Comparison of ENCODE assay signal across 8 mouse cellular contexts in the genomic region with DNA sequence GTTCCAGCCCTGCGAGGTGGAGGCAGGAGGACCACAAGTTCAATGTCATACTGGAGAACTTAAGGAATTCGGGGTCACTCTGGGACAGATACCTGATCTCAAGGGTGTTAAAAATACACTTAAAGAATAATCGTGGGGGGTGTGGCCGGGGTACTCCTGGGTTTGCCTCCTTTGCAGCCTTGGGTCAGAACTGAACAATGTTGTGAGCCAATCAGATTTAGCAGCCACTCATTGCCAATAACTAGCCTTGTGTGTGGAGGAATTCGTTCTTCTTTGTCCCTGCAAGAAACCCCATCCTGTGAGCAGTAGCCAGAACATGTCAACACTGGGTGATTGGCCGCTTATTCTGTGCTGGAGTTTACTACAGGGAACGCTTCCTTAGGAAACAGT. TPM values are rescaled to one million over a fixed set of nuclear protein-coding genes. Genes with fewer than 3 reads are reported as not detected.
DNase-seq lines count a peak whose midpoint lies in the region; ATAC-seq and TF ChIP-seq lines count a peak whose summit lies in the region.

No protein-coding gene starts in this region.

- H3K4me3 ChIP-seq in heart, postnatal 0 days (ENCODE audit: low read depth, low read length) = peak overlapping the region; percentile 62

- H3K27me3 ChIP-seq in heart, postnatal 0 days (ENCODE audit: control insufficient read depth, insufficient read depth, low read length) = no peaks in the 10 kb centered on the region

- peak; percentile 27 for ATAC-seq in heart, postnatal 0 days (ENCODE audit: insufficient read depth, low read depth)

- H3K36me3 ChIP-seq in heart, postnatal 0 days (replicated peaks; ENCODE audit: control insufficient read depth, insufficient read depth, low read length) = peaks cover 5% of the 10 kb centered on the region

- H3K4me1 ChIP-seq in heart, postnatal 0 days (ENCODE audit: control insufficient read depth, insufficient read depth) = peaks cover 9% of the 10 kb centered on the region; the same call in 1 of the 2 replicates

- no peaks in the 10 kb centered on the region for H3K9me3 ChIP-seq in heart, postnatal 0 days (replicated peaks; ENCODE audit: control insufficient read depth, low read length)

- 2% methylated on average over 7 of the region's 7 CpGs for WGBS in heart, postnatal 0 days

- no peak; the same call in 1 of the 2 replicates for TF ChIP-seq EP300 in heart, postnatal 0 days (IDR thresholded peaks at IDR 0.05; ENCODE audit: low read depth)

- TF ChIP-seq CTCF in heart, postnatal 0 days (IDR thresholded peaks at IDR 0.05; ENCODE audit: low read depth) = no peak

- peak; percentile 23 for DNase-seq in layer of hippocampus, adult 9-11 months
- DNase-seq in layer of hippocampus, adult 11-12 months (ENCODE audit: low spot score) = no peak
- peak; percentile 45 for DNase-seq in brain, adult 2 months (ENCODE audit: low read depth, low spot score)
- DNase-seq in heart, postnatal 0 days (ENCODE audit: low spot score) = peak; percentile 42
- DNase-seq in mesoderm, embryonic 11.5 days (ENCODE audit: low read depth, low spot score) = peak; percentile 31
- DNase-seq in layer of hippocampus, adult 8-10 months (ENCODE audit: low spot score in 2 of 2) = no peak
- DNase-seq in frontal cortex, postnatal 14 days (ENCODE audit: low spot score in 2 of 2) = no peak
- no peak for DNase-seq in right cerebral cortex, postnatal 10 days (ENCODE audit: low spot score in 2 of 2)

- no peak overlapping the region; the same call in 1 of the 2 replicates for H3K9ac ChIP-seq in heart, postnatal 0 days (replicated peaks; ENCODE audit: low read depth, low read length)

- H3K27ac ChIP-seq in heart, postnatal 0 days (ENCODE audit: low read depth) = peak overlapping the region; percentile 80

- peak overlapping the region; percentile 84 for H3K4me2 ChIP-seq in heart, postnatal 0 days (ENCODE audit: low read depth, low read length)

RNA-seq across cellular contexts. Expression of a gene that starts 3.0 kb away (rescaled TPM):
- 14.1 and 21.8 TPM in 2 replicates for total RNA-seq in heart, postnatal 0 days (2014; rRNA removed; ENCODE audit: low replicate concordance)
- polyA plus RNA-seq in heart, postnatal 0 days (2015; fragmentation: Nextera tagmentation; extraction: Ambion mirVana) = 17.5 and 18.0 TPM in 2 replicates
- total RNA-seq in layer of hippocampus, adult 8-10 months (2022) = 10 to 100 TPM; 44.1 to 49.4 (median 45.2) TPM

RNA-seq across cellular contexts. Expression of a gene that starts 58.5 kb away (rescaled TPM):
- total RNA-seq in heart, postnatal 0 days (2014; rRNA removed; ENCODE audit: low replicate concordance) = 0.43 TPM in 1 of 2 replicates, not detected in the other
- 0.10 and 0.11 TPM in 2 replicates for polyA plus RNA-seq in heart, postnatal 0 days (2015; fragmentation: Nextera tagmentation; extraction: Ambion mirVana)
- total RNA-seq in layer of hippocampus, adult 8-10 months (2022) = under 1 TPM; 0.16 to 0.28 (median 0.21) TPM

Comparison
In these comparisons a context has a peak if more than half of its experiments do, and no peak if none do; other contexts are left out.
1. DNase-seq: peak in layer of hippocampus, adult 9-11 months (single experiment), brain, adult 2 months (single experiment), heart, postnatal 0 days (single experiment) and mesoderm, embryonic 11.5 days (single experiment); none in layer of hippocampus, adult 11-12 months (single experiment), layer of hippocampus, adult 8-10 months (0 of 2), frontal cortex, postnatal 14 days (0 of 2) and right cerebral cortex, postnatal 10 days (0 of 2).